Mouse (Mus musculus): ENCODE data around the gene Olfr44.

The Olfr44 gene

GRCm38 (mm10) chr9:39493895-39494294 lies at the start of gene Olfr44:
TSS of gene Olfr44 (minus strand) at chr9:39493995.
- no peak for DNase-seq

- no peak for DNase-seq
Measured at GRCm38 (mm10) chr9:39523616-39524285, 30.0 kb upstream of the Olfr44 start.

- no peak for DNase-seq
Measured at GRCm38 (mm10) chr9:39518595-39518994, 24.8 kb upstream of the Olfr44 start.

- DNase-seq = no peak
Measured at GRCm38 (mm10) chr9:39515531-39515930, 21.7 kb upstream of the Olfr44 start, which contains the start of gene Olfr957. TSS of gene Olfr957 (minus strand) at chr9:39515809.

GRCm38 (mm10) chr9:39509412-39509811 lies 15.6 kb upstream of the Olfr44 start:
- DNase-seq = no peak

GRCm38 (mm10) chr9:39508998-39509397 lies 15.2 kb upstream of the Olfr44 start:
- DNase-seq = peak; percentile 85 to 89

- no peak for DNase-seq
Measured at GRCm38 (mm10) chr9:39471844-39472243, 22.0 kb downstream of the Olfr44 start, which contains the start of gene Olfr955. TSS of gene Olfr955 (minus strand) at chr9:39471944.

- DNase-seq = no peak
Measured at GRCm38 (mm10) chr9:39456401-39456800, 37.4 kb downstream of the Olfr44 start, which contains the start of gene Olfr954. TSS of gene Olfr954 (plus strand) at chr9:39456701.
